Mouse (Mus musculus) myocyte (in vitro differentiated cells): ENCODE results near the gene Tshz3.

Source experiments
- E2F4 ChIP-seq: IDR thresholded peaks from one replicate; pipeline ENCODE4 v1.6.1; 2011; ENCODE audit warnings: mild to moderate bottlenecking, control low read depth, moderate library complexity; ENCODE audit not compliant: insufficient read depth
- MAX ChIP-seq: IDR thresholded peaks from one replicate; pipeline ENCODE4 v1.6.1; 2011; ENCODE audit warnings: low read depth, mild to moderate bottlenecking, control low read depth
- MYOD1 ChIP-seq, 3 experiments: IDR thresholded peaks; one replicate each; pipeline ENCODE4 v1.6.1; 2011; ENCODE audit warnings: control low read depth in 2 of 3, low read depth in 2 of 3, mild to moderate bottlenecking in 2 of 3, moderate library complexity in 1 of 3; ENCODE audit not compliant: insufficient read length in 2 of 3, control insufficient read depth in 1 of 3
- POLR2A ChIP-seq: IDR thresholded peaks from one replicate; pipeline ENCODE4 v1.6.1; 2011; ENCODE audit warnings: low read depth, mild to moderate bottlenecking, control low read depth, moderate library complexity; ENCODE audit not compliant: insufficient read length
- POLR2AphosphoS2 ChIP-seq: IDR thresholded peaks from one replicate; pipeline ENCODE4 v1.6.1; 2011; ENCODE audit warnings: low read depth, control low read depth; ENCODE audit not compliant: insufficient read length
- TCF12 ChIP-seq: IDR thresholded peaks from one replicate; pipeline ENCODE4 v1.6.1; 2011; ENCODE audit warnings: mild to moderate bottlenecking, control low read depth; ENCODE audit not compliant: poor library complexity, insufficient read depth, severe bottlenecking
- TCF3 ChIP-seq: IDR thresholded peaks from one replicate; pipeline ENCODE4 v1.6.1; 2011; ENCODE audit warnings: low read depth, control low read depth; ENCODE audit not compliant: insufficient read length
- USF1 ChIP-seq: IDR thresholded peaks from one replicate; pipeline ENCODE4 v1.6.1; 2011; ENCODE audit warnings: low read depth, mild to moderate bottlenecking, control low read depth, moderate library complexity

DNA sequence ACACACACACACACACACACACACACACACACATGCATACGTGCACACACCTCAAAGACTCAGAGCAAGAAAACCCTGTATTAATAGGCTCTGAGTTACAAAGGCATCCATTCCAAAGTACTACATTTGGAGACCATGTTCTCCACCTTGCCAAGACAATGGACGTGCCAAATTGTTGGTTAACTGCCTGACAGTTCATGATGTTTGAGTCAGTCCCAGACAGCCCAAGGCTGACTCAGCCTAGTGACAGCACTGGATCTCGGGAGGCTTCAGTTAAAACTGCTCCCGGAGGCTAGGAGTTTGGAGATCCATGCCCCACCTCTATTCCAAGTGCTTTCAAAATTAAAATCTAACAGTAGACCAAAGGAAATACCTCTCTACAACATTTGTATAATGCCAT is 79.0 kb downstream of the Tshz3 start:
- TF ChIP-seq MAX, result no peak
- TF ChIP-seq POLR2A, result no peak
- no peak for TF ChIP-seq POLR2AphosphoS2
- no peak for TF ChIP-seq MYOD1 (IDR thresholded peaks at IDR 0.05; ENCODE audit: control insufficient read depth in 1 of 3, insufficient read length in 2 of 3, low read depth in 2 of 3)
- TF ChIP-seq E2F4, result no peak
- no peak for TF ChIP-seq TCF3
- no peak for TF ChIP-seq TCF12
- TF ChIP-seq USF1, result no peak
